Mouse (Mus musculus): ENCODE results near the gene Nr2c2.

Nr2c2 gene

GRCm38 (mm10) chr6:92126861-92127468 is 35.8 kb downstream of the Nr2c2 start:
- no peak for DNase-seq (ENCODE audit: low spot score)

- DNase-seq (ENCODE audit: low spot score) = no peak
Measured at GRCm38 (mm10) chr6:92131456-92131855, 40.3 kb downstream of the Nr2c2 start.

GRCm38 (mm10) chr6:92132021-92132911 is 41.1 kb downstream of the Nr2c2 start:
- no peak for DNase-seq (ENCODE audit: low spot score)

DNA sequence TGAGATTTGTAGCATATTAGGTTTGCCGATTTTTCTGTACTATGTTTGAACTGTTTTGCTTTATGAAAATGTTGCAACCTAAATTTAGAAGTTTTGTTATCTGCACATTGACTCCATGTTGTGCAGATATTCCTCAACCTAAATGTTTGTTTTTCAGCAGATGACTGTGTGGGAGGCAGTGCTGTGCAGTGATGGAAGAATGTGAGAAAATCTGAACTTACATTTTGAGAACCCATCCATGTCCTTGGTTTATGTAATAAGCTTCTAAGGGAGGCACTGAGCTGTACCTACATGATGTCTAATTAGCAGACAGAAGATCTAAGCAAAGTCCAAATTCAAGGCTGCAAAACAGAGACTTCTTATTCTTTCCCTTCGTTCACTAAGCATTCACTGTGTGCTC is 42.4 kb downstream of the Nr2c2 start:
- no peak for DNase-seq (ENCODE audit: low spot score)

- DNase-seq (ENCODE audit: low spot score) = no peak
Measured at GRCm38 (mm10) chr6:92136356-92136755, 45.2 kb downstream of the Nr2c2 start.

DNA sequence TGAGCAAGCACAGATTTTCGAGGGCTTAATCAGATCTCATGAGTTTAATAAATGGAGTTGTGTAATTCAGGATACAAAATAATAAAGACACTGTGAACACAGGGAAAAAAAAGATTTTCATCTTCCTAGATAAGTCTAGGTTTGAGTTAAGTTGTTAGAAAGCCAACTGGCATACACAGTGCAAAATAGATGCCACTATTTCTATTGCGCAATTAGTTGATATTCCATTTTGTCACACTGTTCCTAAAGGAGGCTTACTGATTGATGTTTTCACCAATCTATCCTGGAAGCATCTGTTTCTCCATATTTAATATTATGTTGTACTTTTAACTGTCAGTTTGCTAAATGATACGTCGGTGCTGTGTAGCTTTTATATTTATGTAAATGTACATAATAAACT is 54.7 kb downstream of the Nr2c2 start:
- no peak for DNase-seq (ENCODE audit: low spot score)

- no peak for DNase-seq (ENCODE audit: low spot score)
Measured at GRCm38 (mm10) chr6:92153774-92154173, 62.6 kb downstream of the Nr2c2 start.

DNA sequence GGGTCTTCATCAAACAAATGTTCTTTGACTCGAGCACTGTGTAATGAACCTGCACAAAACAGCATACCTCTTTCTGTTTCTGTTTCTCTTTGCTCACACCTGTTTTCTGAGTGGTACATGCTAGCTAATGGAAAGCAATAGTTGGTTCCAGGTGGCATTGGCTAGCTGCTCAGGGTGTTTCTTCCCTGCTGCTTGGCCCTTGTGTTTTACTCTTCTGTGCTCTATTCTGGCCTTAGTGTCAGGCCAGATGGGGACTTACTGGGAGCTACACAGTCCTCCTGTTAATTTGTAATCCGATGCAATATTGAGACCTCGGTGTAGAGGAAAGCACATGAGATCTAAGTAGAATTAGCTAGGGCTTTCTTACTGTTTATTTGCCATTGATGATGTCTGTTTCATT is 67.6 kb downstream of the Nr2c2 start:
- no peak for DNase-seq (ENCODE audit: low spot score)

DNA sequence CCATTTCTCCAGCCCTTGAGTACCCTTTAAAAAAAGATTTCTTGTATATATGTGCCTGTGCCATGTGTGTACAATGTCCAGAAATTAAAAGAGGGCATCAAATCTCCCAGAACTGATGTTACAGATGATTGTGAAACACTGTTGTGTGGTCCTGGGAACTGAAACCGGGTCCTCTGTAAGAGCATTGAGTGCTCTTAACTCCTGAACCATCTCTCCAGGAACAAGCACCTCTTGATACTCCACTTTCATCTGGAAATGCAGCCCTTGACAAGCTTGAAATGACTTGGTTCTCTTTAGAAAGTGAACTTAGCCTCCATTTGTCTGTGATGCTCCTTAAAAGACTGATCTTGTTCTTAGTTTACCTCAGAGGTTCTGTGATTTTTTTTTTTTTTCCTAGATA is 71.5 kb downstream of the Nr2c2 start:
- DNase-seq (ENCODE audit: low spot score) = no peak

DNA sequence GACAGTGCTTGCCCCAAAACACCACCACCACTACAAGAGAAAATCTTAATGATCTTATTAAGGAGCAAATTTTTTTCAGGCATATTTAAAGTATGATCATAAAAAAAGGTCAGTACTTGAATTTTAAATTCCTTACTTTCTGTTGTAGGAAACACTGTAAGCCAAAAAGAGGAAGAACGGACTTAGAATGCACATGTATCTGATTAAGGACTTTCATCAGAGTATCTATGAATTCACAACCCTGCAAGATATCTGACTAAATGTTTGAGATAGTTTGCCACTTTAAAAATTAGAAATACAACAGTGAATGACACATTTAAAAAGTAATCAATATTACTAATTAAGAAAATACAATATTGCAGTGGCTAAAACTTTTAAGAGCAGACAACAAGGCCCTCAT is 85.3 kb downstream of the Nr2c2 start:
- DNase-seq (ENCODE audit: low spot score) = no peak

- DNase-seq (ENCODE audit: low spot score) = peak; percentile 83
Measured at GRCm38 (mm10) chr6:92183621-92184131, 92.5 kb downstream of the Nr2c2 start, which contains the start of gene Mrps25. Gene Mrps25, minus strand, starts transcription at chr6:92184033.

- DNase-seq (ENCODE audit: low spot score) = no peak
Measured at GRCm38 (mm10) chr6:92184178-92184577, 93.0 kb downstream of the Nr2c2 start.

- no peak for DNase-seq (ENCODE audit: low spot score)
Measured at GRCm38 (mm10) chr6:92199414-92199813, 108.2 kb downstream of the Nr2c2 start.

- peak; percentile 2 for DNase-seq (ENCODE audit: low spot score)
Measured at GRCm38 (mm10) chr6:92214055-92214772, 123.0 kb downstream of the Nr2c2 start.

DNA sequence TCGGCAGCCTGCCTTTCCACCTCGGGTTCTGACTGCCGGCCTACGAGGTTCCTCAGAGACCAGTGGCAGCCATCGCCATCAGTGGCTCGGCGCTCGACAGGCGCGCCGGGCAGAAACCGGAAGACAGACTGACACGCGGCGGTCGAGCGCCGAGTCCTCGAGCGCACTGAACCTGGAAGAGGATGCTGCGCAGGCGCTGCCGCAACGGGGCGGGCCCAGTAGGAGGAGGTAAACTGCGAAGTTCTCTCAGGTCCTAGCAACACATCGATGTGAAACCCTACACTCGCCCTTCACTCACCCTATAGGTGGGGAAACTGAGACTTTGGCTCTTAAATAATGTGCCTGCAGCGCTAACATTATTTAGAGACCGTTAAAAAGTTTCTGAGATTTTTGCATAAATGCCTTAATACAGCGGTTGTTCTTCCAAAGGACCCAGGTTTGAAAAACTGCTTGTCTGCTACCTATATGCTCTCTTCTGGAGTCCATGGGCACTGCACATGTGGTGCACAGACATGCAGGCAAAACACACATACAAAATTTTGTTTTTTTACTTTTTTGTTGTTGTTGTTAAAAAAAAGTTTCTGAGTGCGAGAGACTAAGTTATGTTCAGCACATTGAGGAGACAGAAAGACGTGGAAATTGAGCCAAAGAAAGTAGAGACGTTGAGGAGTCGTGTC is 123.7 kb downstream of the Nr2c2 start, which contains the start of gene Rbsn:
Rbsn (minus strand) TSS at position 153 of the 677 bp plus-strand sequence.
- DNase-seq (ENCODE audit: low spot score) = peak; percentile 96

DNA sequence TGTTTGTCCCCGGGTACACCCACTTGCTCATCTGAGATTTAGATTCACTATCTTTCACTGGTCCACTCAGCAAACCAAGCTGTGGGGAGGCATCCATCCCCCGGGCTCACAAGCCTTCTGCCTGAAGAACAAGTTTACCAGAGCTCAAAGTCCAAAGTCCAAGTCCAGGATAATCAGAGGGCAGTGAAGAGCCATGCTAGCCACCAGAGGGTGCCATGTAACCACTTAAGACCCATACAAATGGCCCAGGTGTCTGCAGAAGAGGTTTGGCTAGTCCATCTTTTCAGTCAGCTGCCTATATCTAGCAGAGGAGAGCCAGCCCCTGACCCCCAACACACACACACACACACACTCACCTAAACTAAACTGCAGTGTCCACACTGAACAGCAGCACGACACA is 128.3 kb downstream of the Nr2c2 start:
- peak; percentile 65 for DNase-seq (ENCODE audit: low spot score)

GRCm38 (mm10) chr6:92221604-92222003 is 130.4 kb downstream of the Nr2c2 start:
- no peak for DNase-seq (ENCODE audit: low spot score)

- no peak for DNase-seq (ENCODE audit: low spot score)
Measured at GRCm38 (mm10) chr6:92222021-92222420, 130.8 kb downstream of the Nr2c2 start.

Data from retina, embryonic 14.5 days (tissue).